Mouse (Mus musculus) intestine, embryonic 14.5 days (tissue): ENCODE data around the gene Arnt. TPM values are rescaled to one million over a fixed set of nuclear protein-coding genes. Genes with fewer than 3 reads are reported as not detected.

ENCODE experiments used
- ATAC-seq: fragments of 200-750 bp; cut with Nextera tagmentation; replicated peaks from 2 replicates; pipeline ENCODE4 v1.8.0; 2017; ENCODE audit warnings: low read depth, moderate number of reproducible peaks, moderate TSS enrichment, moderate library complexity; ENCODE audit not compliant: low FRiP score, low TSS enrichment
- DNase-seq: peaks from one replicate; pipeline ENCODE4 v3.0.0-alpha.2; 2018; ENCODE audit warnings: low spot score
- H3K27ac ChIP-seq: fragments of 300-500 bp; sonication (generic); 2 replicates; pipeline ENCODE4 v1.5.1; 2014; ENCODE audit warnings: low read depth, mild to moderate bottlenecking, control low read depth
- H3K27me3 ChIP-seq: fragments of 300-500 bp; sonication (generic); replicated peaks from 2 replicates; pipeline ENCODE4 v1.6.1; 2014; ENCODE audit warnings: low read length, control low read depth; ENCODE audit not compliant: control insufficient read depth, insufficient read depth
- H3K36me3 ChIP-seq: fragments of 300-500 bp; sonication (generic); 2 replicates; pipeline ENCODE4 v1.6.1; 2014; ENCODE audit warnings: low read length, control low read depth; ENCODE audit not compliant: control insufficient read depth, insufficient read depth
- H3K4me1 ChIP-seq: fragments of 300-500 bp; sonication (generic); replicated peaks from 2 replicates; pipeline ENCODE4 v1.6.1; 2014; ENCODE audit warnings: low read length, control low read depth, mixed read lengths; ENCODE audit not compliant: control insufficient read depth, insufficient read depth
- H3K4me2 ChIP-seq: fragments of 300-500 bp; sonication (generic); 2 replicates; pipeline ENCODE4 v1.6.1; 2014; ENCODE audit warnings: low read length
- H3K4me3 ChIP-seq: fragments of 300-500 bp; sonication (generic); 2 replicates; pipeline ENCODE4 v1.5.1; 2014; ENCODE audit warnings: low read depth, low read length, control low read depth, mixed read lengths
- H3K9ac ChIP-seq: fragments of 300-500 bp; sonication (generic); 2 replicates; pipeline ENCODE4 v1.6.1; 2014; ENCODE audit warnings: mild to moderate bottlenecking, low read length
- H3K9me3 ChIP-seq: fragments of 300-500 bp; sonication (generic); 2 replicates; pipeline ENCODE4 v1.6.1; 2016; ENCODE audit warnings: low read length, control low read depth; ENCODE audit not compliant: control insufficient read depth
- WGBS: fragments of 180-500 bp; shearing (Covaris S2); extraction: QIAGEN DNeasy Blood & Tissue Kit; methylation state at CpG from one replicate; pipeline ENCODE4 v1.1.7; 2014; 5-methylcytosine and 5-hydroxymethylcytosine counted together
- polyA plus RNA-seq: library from polyadenylated mRNA; unstranded; fragments of >200 nt; fragmentation: Nextera tagmentation; extraction: Ambion mirVana; gene quantifications from 2 replicates; pipeline ENCODE4 v1.2.1, GENCODE M21; 2014

Arnt gene
- polyA plus RNA-seq, 1 experiment from 2014 or later: 31.0 TPM

- DNase-seq: no peak
- ATAC-seq: no peak
- no peaks in the 10 kb centered on the region for H3K27me3 ChIP-seq
- H3K9ac ChIP-seq: no peak overlapping the region
- H3K4me3 ChIP-seq: no peak overlapping the region
- no peaks in the 10 kb centered on the region for H3K9me3 ChIP-seq
- H3K4me2 ChIP-seq: no peak overlapping the region
- H3K36me3 ChIP-seq: no peaks in the 10 kb centered on the region
- no peaks in the 10 kb centered on the region for H3K4me1 ChIP-seq
- H3K27ac ChIP-seq: no peak overlapping the region
Observed at GRCm38 (mm10) chr3:95542171-95542570, 108.0 kb downstream of the Arnt start.

- WGBS: 71% methylated on average over 7 of the region's 7 CpGs
- H3K4me2 ChIP-seq: no peak overlapping the region
- no peak overlapping the region for H3K4me3 ChIP-seq
- no peak overlapping the region for H3K9ac ChIP-seq
- no peak overlapping the region for H3K27ac ChIP-seq
- no peaks in the 10 kb centered on the region for H3K27me3 ChIP-seq
- DNase-seq (no peak), ATAC-seq (no peak)
- no peaks in the 10 kb centered on the region for H3K36me3 ChIP-seq
- H3K4me1 ChIP-seq: no peaks in the 10 kb centered on the region
- no peaks in the 10 kb centered on the region for H3K9me3 ChIP-seq
Observed at GRCm38 (mm10) chr3:95542981-95543380, 108.8 kb downstream of the Arnt start.

Other genes starting within 250 kb of the Arnt start
- gene Gabpb2, start 216.5 kb upstream of the Arnt start, polyA plus RNA-seq: 10.8 and 10.9 TPM in 2 replicates
- gene Cdc42se1, start 205.7 kb upstream of the Arnt start, polyA plus RNA-seq: 92.6 and 98.7 TPM in 2 replicates
- 38.5 and 38.9 TPM in 2 replicates for gene Mllt11, start 202.2 kb upstream of the Arnt start, polyA plus RNA-seq
- 0.26 and 0.40 TPM in 2 replicates for gene Gm128, start 192.8 kb upstream of the Arnt start, polyA plus RNA-seq
- 1.0 and 1.7 TPM in 2 replicates for gene Bnipl, start 183.2 kb upstream of the Arnt start, polyA plus RNA-seq
- gene Mindy1, start 153.0 kb upstream of the Arnt start, polyA plus RNA-seq: 38.5 and 39.8 TPM in 2 replicates
- gene Prune1, start 152.3 kb upstream of the Arnt start, polyA plus RNA-seq: 16.5 and 20.6 TPM in 2 replicates
- 1.5 and 1.6 TPM in 2 replicates for gene Anxa9, start 127.2 kb upstream of the Arnt start, polyA plus RNA-seq
- 130 and 143 TPM in 2 replicates for gene Cers2, start 119.6 kb upstream of the Arnt start, polyA plus RNA-seq
- gene Setdb1, start 77.2 kb upstream of the Arnt start, polyA plus RNA-seq: 45.2 and 51.3 TPM in 2 replicates
- gene 4930558C23Rik, start 31.5 kb upstream of the Arnt start, polyA plus RNA-seq: not detected in 2 replicates
- gene Ctsk, start 64.9 kb downstream of the Arnt start, polyA plus RNA-seq: 8.1 and 9.3 TPM in 2 replicates
- 22.4 and 26.6 TPM in 2 replicates for gene Ctss, start 92.4 kb downstream of the Arnt start, polyA plus RNA-seq
- 0.12 TPM in 1 of 2 replicates, not detected in the other for gene Hormad1, start 125.3 kb downstream of the Arnt start, polyA plus RNA-seq
- 38.5 and 38.7 TPM in 2 replicates for gene Golph3l, start 154.5 kb downstream of the Arnt start, polyA plus RNA-seq
- 71.8 and 75.6 TPM in 2 replicates for gene Ensa, start 190.6 kb downstream of the Arnt start, polyA plus RNA-seq
- 49.8 and 57.5 TPM in 2 replicates for gene Mcl1, start 224.4 kb downstream of the Arnt start, polyA plus RNA-seq